ENCODE assay signal across 8 mouse cellular contexts in the genomic region with DNA sequence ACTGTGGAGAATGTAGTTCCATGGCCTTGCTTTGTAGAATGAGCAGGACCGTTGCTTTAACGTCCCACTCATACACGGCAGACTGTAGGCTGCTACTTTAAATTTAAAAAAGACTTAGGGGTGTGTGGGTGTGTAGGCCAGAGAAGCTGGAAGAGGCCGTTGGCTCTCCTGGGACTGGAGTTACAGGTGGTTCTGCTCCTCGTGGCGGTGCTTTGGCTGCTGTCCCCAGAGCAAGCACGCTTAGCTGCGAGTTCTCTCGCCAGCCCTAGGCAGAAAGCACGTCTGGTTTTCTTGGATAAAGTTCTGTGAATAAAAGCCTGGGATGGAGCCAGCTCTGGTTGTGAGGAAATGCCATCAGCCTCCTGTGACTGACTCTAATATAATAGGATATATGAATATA. TPM values are rescaled to one million over a fixed set of nuclear protein-coding genes. Genes with fewer than 3 reads are reported as not detected.
DNase-seq lines count a peak whose midpoint lies in the region; ATAC-seq and TF ChIP-seq lines count a peak whose summit lies in the region.

No protein-coding gene starts in this region.

- H3K4me1 ChIP-seq in heart, embryonic 15.5 days (replicated peaks): peaks cover 25% of the 10 kb centered on the region
- peaks cover 17% of the 10 kb centered on the region for H3K4me1 ChIP-seq in liver, postnatal 0 days (ENCODE audit: insufficient read depth)
- peaks cover 8% of the 10 kb centered on the region; the same call in 1 of the 2 replicates for H3K4me1 ChIP-seq in midbrain, embryonic 14.5 days (ENCODE audit: control insufficient read depth, insufficient read depth, low read length)

- no peak for TF ChIP-seq CTCF in liver, postnatal 0 days (IDR thresholded peaks at IDR 0.05; ENCODE audit: low read depth)

- peak; percentile 18 for DNase-seq in gastrocnemius, postnatal 14 days
- no peak for DNase-seq in gastrocnemius, postnatal 36 days
- DNase-seq in adrenal gland, postnatal 25 days: peak; percentile 17
- no peak for DNase-seq in liver, postnatal 0 days
- DNase-seq in midbrain, embryonic 14.5 days: no peak
- no peak for DNase-seq in B cell, adult 2 months
- DNase-seq in urinary bladder, adult 2 months (ENCODE audit: low spot score): no peak

- H3K27me3 ChIP-seq in heart, embryonic 15.5 days: no peaks in the 10 kb centered on the region
- H3K27me3 ChIP-seq in liver, postnatal 0 days (ENCODE audit: insufficient read depth, low read length): no peaks in the 10 kb centered on the region
- H3K27me3 ChIP-seq in midbrain, embryonic 14.5 days (ENCODE audit: control insufficient read depth, insufficient read depth, low read length): no peaks in the 10 kb centered on the region

- H3K4me2 ChIP-seq in heart, embryonic 15.5 days: peak overlapping the region; percentile 80
- peak overlapping the region; percentile 23; the same call in 1 of the 2 replicates for H3K4me2 ChIP-seq in liver, postnatal 0 days (ENCODE audit: low read depth, low read length)
- no peak overlapping the region; the same call in 1 of the 2 replicates for H3K4me2 ChIP-seq in midbrain, embryonic 14.5 days (ENCODE audit: low read length)

- intact Hi-C loops in gastrocnemius, postnatal 14 days (cut with DNase I; ENCODE audit: low total_unique reads): no loop called here
- intact Hi-C loops in gastrocnemius, postnatal 36 days (cut with DNase I): no loop called here

- no peak for TF ChIP-seq EP300 in liver, postnatal 0 days (IDR thresholded peaks at IDR 0.05; ENCODE audit: low read depth)

- WGBS in heart, embryonic 15.5 days: 36% methylated on average over 10 of the region's 10 CpGs
- WGBS in liver, postnatal 0 days (ENCODE audit: insufficient replicate concordance): 64% methylated on average over 10 of the region's 10 CpGs
- WGBS in midbrain, embryonic 14.5 days: 70% methylated on average over 10 of the region's 10 CpGs

- H3K9ac ChIP-seq in heart, embryonic 15.5 days: no peak overlapping the region
- peak overlapping the region; percentile 46; the same call in 1 of the 2 replicates for H3K9ac ChIP-seq in liver, postnatal 0 days (replicated peaks)
- H3K9ac ChIP-seq in midbrain, embryonic 14.5 days (replicated peaks; ENCODE audit: low read length): no peak overlapping the region

- H3K36me3 ChIP-seq in heart, embryonic 15.5 days: no peaks in the 10 kb centered on the region
- H3K36me3 ChIP-seq in liver, postnatal 0 days (replicated peaks; ENCODE audit: insufficient read depth, low read length): no peaks in the 10 kb centered on the region
- no peaks in the 10 kb centered on the region for H3K36me3 ChIP-seq in midbrain, embryonic 14.5 days (ENCODE audit: control insufficient read depth, insufficient read depth, low read length)

- H3K9me3 ChIP-seq in heart, embryonic 15.5 days (replicated peaks): no peaks in the 10 kb centered on the region
- no peaks in the 10 kb centered on the region for H3K9me3 ChIP-seq in liver, postnatal 0 days (ENCODE audit: low read length)
- H3K9me3 ChIP-seq in midbrain, embryonic 14.5 days (ENCODE audit: control insufficient read depth, low read length): no peaks in the 10 kb centered on the region

- no peak for ATAC-seq in heart, embryonic 15.5 days (replicated peaks; ENCODE audit: insufficient number of reproducible peaks, insufficient read depth, low FRiP score, low read depth)
- no peak for ATAC-seq in liver, postnatal 0 days
- no peak for ATAC-seq in midbrain, embryonic 14.5 days (ENCODE audit: low FRiP score, low TSS enrichment)

- peak overlapping the region; percentile 14; the same call in 1 of the 2 replicates for H3K27ac ChIP-seq in heart, embryonic 15.5 days
- H3K27ac ChIP-seq in liver, postnatal 0 days (ENCODE audit: low read depth): no peak overlapping the region
- H3K27ac ChIP-seq in midbrain, embryonic 14.5 days (replicated peaks; ENCODE audit: low read depth, low read length): no peak overlapping the region

- H3K4me3 ChIP-seq in heart, embryonic 15.5 days: peak overlapping the region; percentile 10; the same call in 1 of the 2 replicates
- H3K4me3 ChIP-seq in liver, postnatal 0 days (ENCODE audit: low read depth, low read length): no peak overlapping the region
- no peak overlapping the region for H3K4me3 ChIP-seq in midbrain, embryonic 14.5 days (replicated peaks; ENCODE audit: low read depth, low read length)

RNA-seq across cellular contexts. Expression of gene Acp6, which starts 2.3 kb away (rescaled TPM):
- 10 to 100 TPM; 16.3 to 16.9 TPM for total RNA-seq in gastrocnemius, postnatal 14 days (2021)
- 10 to 100 TPM; 20.5 to 20.6 TPM for total RNA-seq in gastrocnemius, postnatal 36 days (2021)
- 61.5 and 65.3 TPM in 2 replicates for total RNA-seq in adrenal gland, postnatal 25 days (2021)
- 50.7 and 54.9 TPM in 2 replicates for polyA plus RNA-seq in heart, embryonic 15.5 days (2015; fragmentation: Nextera tagmentation; extraction: Ambion mirVana)
- 23.6 and 24.1 TPM in 2 replicates for polyA plus RNA-seq in liver, postnatal 0 days (2015; fragmentation: Nextera tagmentation; extraction: Ambion mirVana)
- polyA plus RNA-seq in midbrain, embryonic 14.5 days (2014; fragmentation: Nextera tagmentation; extraction: Ambion mirVana): 11.4 and 11.7 TPM in 2 replicates
- polyA plus RNA-seq in urinary bladder, adult 2 months (2012; rRNA removed): 45.4 and 53.0 TPM in 2 replicates

Comparison
In these comparisons a context has a peak if more than half of its experiments do, and no peak if none do; other contexts are left out.
1. DNase-seq: peak in gastrocnemius, postnatal 14 days (single experiment) and adrenal gland, postnatal 25 days (single experiment); none in gastrocnemius, postnatal 36 days (0 of 2), liver, postnatal 0 days (single experiment), midbrain, embryonic 14.5 days (single experiment), B cell, adult 2 months (0 of 2) and urinary bladder, adult 2 months (single experiment).